Mouse (Mus musculus): Measurements from ENCODE around the gene Mlst8. TPM values are rescaled to one million over a fixed set of nuclear protein-coding genes. Genes with fewer than 3 reads are reported as not detected.
"Not testable (repeated sequence)": the region's sequence is repeated elsewhere in the genome, so short reads cannot be mapped to it uniquely, and the experiment has no call there.

Gene Mlst8
- polyA plus RNA-seq, 1 experiment from 2014 or later = 32.0 TPM

DNA sequence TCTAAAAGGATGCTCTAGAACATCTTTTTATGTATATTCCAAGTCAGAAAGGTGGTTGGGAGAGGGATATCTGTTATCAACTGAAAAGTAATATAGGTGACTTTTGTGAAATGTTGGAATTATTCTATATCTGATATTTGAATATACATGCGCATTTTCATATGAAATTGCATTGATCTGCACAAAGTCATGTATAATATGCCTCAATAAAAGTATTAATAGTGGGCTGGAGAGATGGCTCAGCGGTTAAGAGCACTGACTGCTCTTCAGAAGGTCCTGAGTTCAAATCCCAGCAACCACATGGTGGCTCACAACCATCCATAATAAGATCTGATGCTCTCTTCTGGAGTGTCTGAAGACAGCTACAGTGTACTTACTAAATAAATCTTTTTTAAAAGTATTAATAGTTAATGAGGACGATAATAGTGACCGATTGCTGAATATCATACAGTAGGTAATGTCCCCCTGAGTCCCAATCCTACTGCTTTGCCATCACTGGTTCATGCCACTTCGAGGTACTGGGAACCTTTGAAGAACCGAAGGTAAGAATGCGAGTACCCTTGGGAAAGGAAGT is 9.5 kb downstream of the Mlst8 start:
- Histone ChIP-seq H3K27me3 (ENCODE audit: control insufficient read depth, insufficient read depth, low read length) (no peaks in the 10 kb centered on the region), H3K4me1 (ENCODE audit: control insufficient read depth, insufficient read depth, low read length) (no peaks in the 10 kb centered on the region; the same call in 1 of the 2 replicates), H3K27ac (replicated peaks; ENCODE audit: low read depth, low read length) (peak overlapping the region; percentile 16), H3K9ac (replicated peaks; ENCODE audit: low read length) (peak overlapping the region; percentile 47), H3K36me3 (replicated peaks; ENCODE audit: control insufficient read depth, insufficient read depth, low read depth, low read length) (no peaks in the 10 kb centered on the region; the same call in none of the 2 replicates), H3K4me3 (ENCODE audit: low read depth, low read length) (peak overlapping the region; percentile 86), H3K9me3 (replicated peaks; ENCODE audit: control insufficient read depth, low read length) (no peaks in the 10 kb centered on the region), H3K4me2 (ENCODE audit: low read depth, low read length) (peak overlapping the region; percentile 97)
- no peak for DNase-seq (ENCODE audit: low spot score)
- no peak for ATAC-seq (replicated peaks; ENCODE audit: insufficient number of reproducible peaks, low FRiP score, low TSS enrichment, low read depth)
- 16% methylated on average over 7 of the region's 7 CpGs for WGBS

DNA sequence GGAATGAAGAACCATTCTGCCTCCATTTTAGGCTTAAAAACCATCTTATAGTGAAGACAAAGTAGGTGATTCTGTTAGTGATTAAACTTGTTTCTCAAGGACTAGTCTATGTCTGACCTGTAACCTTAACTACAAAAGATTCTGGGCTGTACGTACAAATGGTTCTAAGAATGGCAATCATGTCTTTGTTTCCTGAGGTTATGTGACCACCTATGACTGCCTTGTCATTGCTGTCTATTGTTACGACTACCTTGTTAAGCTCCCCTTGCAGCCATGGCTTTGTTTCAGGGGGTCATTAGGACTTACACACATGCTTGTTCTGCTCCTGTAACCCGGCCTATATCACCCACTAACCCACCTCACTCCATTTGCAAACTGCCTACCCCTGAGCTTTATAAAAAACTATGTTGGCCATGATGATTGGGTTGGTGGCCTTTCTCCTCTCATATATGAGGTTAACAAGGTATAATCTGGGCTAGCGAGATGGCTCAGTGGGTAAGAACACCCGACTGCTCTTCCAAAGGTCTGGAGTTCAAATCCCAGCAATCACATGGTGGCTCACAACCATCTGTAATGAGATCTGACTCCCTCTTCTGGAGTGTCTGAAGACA is 10.1 kb downstream of the Mlst8 start:
- no peaks in the 10 kb centered on the region; the same call in none of the 2 replicates for H3K36me3 ChIP-seq (replicated peaks; ENCODE audit: control insufficient read depth, insufficient read depth, low read depth, low read length)
- no peak overlapping the region for H3K27ac ChIP-seq (replicated peaks; ENCODE audit: low read depth, low read length)
- DNase-seq (ENCODE audit: low spot score) = no peak
- no peak overlapping the region for H3K4me2 ChIP-seq (ENCODE audit: low read depth, low read length)
- no peaks in the 10 kb centered on the region for H3K27me3 ChIP-seq (ENCODE audit: control insufficient read depth, insufficient read depth, low read length)
- 89% methylated on average over 5 of the region's 5 CpGs for WGBS
- no peak overlapping the region for H3K9ac ChIP-seq (replicated peaks; ENCODE audit: low read length)
- no peaks in the 10 kb centered on the region for H3K9me3 ChIP-seq (replicated peaks; ENCODE audit: control insufficient read depth, low read length)
- ATAC-seq (replicated peaks; ENCODE audit: insufficient number of reproducible peaks, low FRiP score, low TSS enrichment, low read depth) = no peak
- H3K4me1 ChIP-seq (ENCODE audit: control insufficient read depth, insufficient read depth, low read length) = no peaks in the 10 kb centered on the region; the same call in 1 of the 2 replicates
- no peak overlapping the region for H3K4me3 ChIP-seq (ENCODE audit: low read depth, low read length)

DNA sequence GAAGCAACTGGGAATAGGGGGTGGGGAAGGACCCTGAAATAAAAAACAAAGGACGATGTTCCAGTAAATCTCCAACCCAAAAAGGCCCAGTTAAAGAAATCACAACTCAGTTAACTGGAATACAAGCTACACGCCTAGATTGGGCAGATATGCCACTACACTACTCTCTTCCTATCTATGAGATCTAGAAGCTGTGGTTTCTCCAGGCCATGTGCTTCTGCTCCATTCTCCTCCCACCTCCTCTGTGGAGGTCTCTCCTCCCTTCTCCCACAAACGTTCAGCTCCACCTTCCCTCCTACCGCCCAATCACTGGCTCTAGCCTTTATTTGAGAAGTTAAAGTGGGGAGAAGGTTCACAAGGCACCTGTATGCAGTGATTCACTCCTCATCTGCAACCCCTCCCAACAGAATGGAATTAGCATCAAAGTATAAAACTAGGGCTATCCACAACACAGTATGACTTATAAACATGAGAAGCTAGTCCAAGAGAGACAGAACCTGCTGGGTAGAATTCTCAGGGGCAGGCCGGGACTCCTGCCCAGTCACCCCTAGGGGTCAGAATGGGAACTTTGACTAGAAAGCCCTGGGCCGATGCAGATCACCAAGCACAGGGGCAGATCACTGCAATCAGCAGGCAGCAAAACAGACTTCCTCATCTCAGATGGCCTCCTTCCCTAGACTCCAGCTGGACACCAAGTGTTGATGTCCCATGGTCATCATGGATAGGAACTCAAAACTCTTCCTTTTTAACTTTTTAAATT is 15.3 kb downstream of the Mlst8 start:
- Histone ChIP-seq H3K9me3 (replicated peaks; ENCODE audit: control insufficient read depth, low read length) (no peaks in the 10 kb centered on the region), H3K4me2 (ENCODE audit: low read depth, low read length) (no peak overlapping the region), H3K27me3 (ENCODE audit: control insufficient read depth, insufficient read depth, low read length) (no peaks in the 10 kb centered on the region), H3K36me3 (replicated peaks; ENCODE audit: control insufficient read depth, insufficient read depth, low read depth, low read length) (no peaks in the 10 kb centered on the region), H3K9ac (replicated peaks; ENCODE audit: low read length) (no peak overlapping the region), H3K27ac (replicated peaks; ENCODE audit: low read depth, low read length) (no peak overlapping the region), H3K4me1 (ENCODE audit: control insufficient read depth, insufficient read depth, low read length) (no peaks in the 10 kb centered on the region), H3K4me3 (ENCODE audit: low read depth, low read length) (no peak overlapping the region)
- no peak for DNase-seq (ENCODE audit: low spot score)
- 58% methylated on average over 6 of the region's 6 CpGs for WGBS
- ATAC-seq (replicated peaks; ENCODE audit: insufficient number of reproducible peaks, low FRiP score, low TSS enrichment, low read depth) = no peak

DNA sequence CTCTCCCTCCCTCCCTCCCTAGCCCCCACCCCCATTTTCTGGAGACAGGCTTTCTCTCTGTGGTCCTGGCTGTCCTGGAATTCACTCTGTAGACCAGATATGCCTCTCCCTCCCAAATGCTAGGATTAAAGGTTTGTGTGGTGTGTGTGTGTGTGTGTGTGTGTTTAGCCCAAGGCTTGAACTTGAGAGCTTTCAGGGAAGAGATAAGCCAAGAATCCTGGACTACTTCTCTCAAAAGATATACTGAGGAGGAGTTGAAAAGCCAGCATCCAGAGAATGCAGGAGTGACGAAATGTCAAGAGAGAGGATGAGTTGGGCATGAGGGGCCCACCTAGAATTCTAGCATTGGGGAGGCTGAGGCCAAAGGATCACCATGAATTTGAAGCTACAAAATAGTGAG is 15.9 kb downstream of the Mlst8 start:
- DNase-seq (ENCODE audit: low spot score) (no peak), ATAC-seq (replicated peaks; ENCODE audit: insufficient number of reproducible peaks, low FRiP score, low TSS enrichment, low read depth) (no peak)
- H3K9ac ChIP-seq (replicated peaks; ENCODE audit: low read length) = no peak overlapping the region
- H3K27me3 ChIP-seq (ENCODE audit: control insufficient read depth, insufficient read depth, low read length) = no peaks in the 10 kb centered on the region
- H3K4me3 ChIP-seq (ENCODE audit: low read depth, low read length) = no peak overlapping the region
- no peaks in the 10 kb centered on the region for H3K9me3 ChIP-seq (replicated peaks; ENCODE audit: control insufficient read depth, low read length)
- H3K4me2 ChIP-seq (ENCODE audit: low read depth, low read length) = no peak overlapping the region
- H3K27ac ChIP-seq (replicated peaks; ENCODE audit: low read depth, low read length) = no peak overlapping the region
- no peaks in the 10 kb centered on the region for H3K4me1 ChIP-seq (ENCODE audit: control insufficient read depth, insufficient read depth, low read length)
- no peaks in the 10 kb centered on the region for H3K36me3 ChIP-seq (replicated peaks; ENCODE audit: control insufficient read depth, insufficient read depth, low read depth, low read length)
- 74% methylated on average over 1 of the region's 1 CpGs for WGBS

DNA sequence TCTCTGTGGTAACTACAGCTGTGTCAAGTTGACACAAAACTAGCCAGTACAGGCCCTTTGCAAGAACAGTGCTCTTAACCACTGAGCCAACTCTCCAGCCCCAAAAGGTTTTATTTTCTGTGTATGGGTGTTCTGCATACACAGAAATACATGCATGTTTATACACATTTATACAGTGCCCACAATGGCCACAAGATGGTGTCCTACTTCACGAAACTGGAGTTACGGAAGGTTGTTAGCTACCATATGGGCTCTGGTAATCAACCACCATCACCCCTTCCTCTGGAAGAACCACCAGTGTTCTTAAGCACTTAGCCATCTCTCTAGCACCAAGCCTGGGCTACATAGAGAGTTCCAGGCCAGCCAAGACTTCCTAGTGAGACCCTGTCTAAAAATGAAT is 17.3 kb downstream of the Mlst8 start:
- DNase-seq (ENCODE audit: low spot score) (peak; percentile 46), ATAC-seq (replicated peaks; ENCODE audit: insufficient number of reproducible peaks, low FRiP score, low TSS enrichment, low read depth) (no peak)
- Histone ChIP-seq H3K4me3 (ENCODE audit: low read depth, low read length) (no peak overlapping the region), H3K36me3 (replicated peaks; ENCODE audit: control insufficient read depth, insufficient read depth, low read depth, low read length) (no peaks in the 10 kb centered on the region), H3K4me2 (ENCODE audit: low read depth, low read length) (no peak overlapping the region), H3K9me3 (replicated peaks; ENCODE audit: control insufficient read depth, low read length) (no peaks in the 10 kb centered on the region), H3K27me3 (ENCODE audit: control insufficient read depth, insufficient read depth, low read length) (no peaks in the 10 kb centered on the region), H3K4me1 (ENCODE audit: control insufficient read depth, insufficient read depth, low read length) (no peaks in the 10 kb centered on the region), H3K9ac (replicated peaks; ENCODE audit: low read length) (no peak overlapping the region), H3K27ac (replicated peaks; ENCODE audit: low read depth, low read length) (no peak overlapping the region)
- 70% methylated on average over 2 of the region's 2 CpGs for WGBS

DNA sequence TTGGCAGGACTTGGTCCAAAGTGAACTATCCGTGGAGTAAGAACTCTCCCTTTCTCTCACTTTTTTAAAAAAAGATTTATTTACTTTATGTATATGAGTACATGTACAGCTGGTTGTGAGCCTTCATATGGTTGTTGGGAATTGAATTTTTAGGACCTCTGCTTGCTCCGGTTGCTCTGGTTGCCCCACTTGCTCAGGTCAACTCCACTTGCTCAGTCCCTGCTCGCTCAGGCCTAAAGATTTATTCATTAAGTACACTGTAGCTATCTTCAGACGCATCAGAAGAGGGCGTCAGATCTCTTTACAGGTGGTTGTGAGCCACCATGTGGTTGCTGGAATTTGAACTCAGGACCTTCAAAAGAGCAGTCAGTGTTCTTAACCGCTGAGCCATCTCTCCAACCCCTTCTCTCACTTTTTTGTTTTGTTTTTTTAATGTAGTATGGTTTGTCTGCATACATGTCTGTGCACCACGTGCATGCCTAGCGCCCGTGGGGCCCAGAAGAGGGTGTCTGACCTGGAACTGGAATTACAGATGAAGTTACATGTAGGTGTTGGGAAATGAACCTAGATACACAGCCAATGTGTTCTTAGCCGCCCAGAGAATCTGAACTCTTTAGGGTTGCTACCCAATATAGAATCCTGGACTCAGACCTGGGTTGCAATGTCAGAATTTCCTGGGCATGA is 23.2 kb downstream of the Mlst8 start:
- H3K4me1 ChIP-seq (ENCODE audit: control insufficient read depth, insufficient read depth, low read length); DNase-seq (ENCODE audit: low spot score); H3K27ac ChIP-seq (replicated peaks; ENCODE audit: low read depth, low read length); ATAC-seq (replicated peaks; ENCODE audit: insufficient number of reproducible peaks, low FRiP score, low TSS enrichment, low read depth); H3K9ac ChIP-seq (replicated peaks; ENCODE audit: low read length); H3K36me3 ChIP-seq (replicated peaks; ENCODE audit: control insufficient read depth, insufficient read depth, low read depth, low read length); H3K27me3 ChIP-seq (ENCODE audit: control insufficient read depth, insufficient read depth, low read length); H3K9me3 ChIP-seq (replicated peaks; ENCODE audit: control insufficient read depth, low read length); H3K4me2 ChIP-seq (ENCODE audit: low read depth, low read length): not testable (repeated sequence)
- peak overlapping the region; percentile 84; the same call in 1 of the 2 replicates for H3K4me3 ChIP-seq (ENCODE audit: low read depth, low read length)
- WGBS = 54% methylated on average over 10 of the region's 10 CpGs

DNA sequence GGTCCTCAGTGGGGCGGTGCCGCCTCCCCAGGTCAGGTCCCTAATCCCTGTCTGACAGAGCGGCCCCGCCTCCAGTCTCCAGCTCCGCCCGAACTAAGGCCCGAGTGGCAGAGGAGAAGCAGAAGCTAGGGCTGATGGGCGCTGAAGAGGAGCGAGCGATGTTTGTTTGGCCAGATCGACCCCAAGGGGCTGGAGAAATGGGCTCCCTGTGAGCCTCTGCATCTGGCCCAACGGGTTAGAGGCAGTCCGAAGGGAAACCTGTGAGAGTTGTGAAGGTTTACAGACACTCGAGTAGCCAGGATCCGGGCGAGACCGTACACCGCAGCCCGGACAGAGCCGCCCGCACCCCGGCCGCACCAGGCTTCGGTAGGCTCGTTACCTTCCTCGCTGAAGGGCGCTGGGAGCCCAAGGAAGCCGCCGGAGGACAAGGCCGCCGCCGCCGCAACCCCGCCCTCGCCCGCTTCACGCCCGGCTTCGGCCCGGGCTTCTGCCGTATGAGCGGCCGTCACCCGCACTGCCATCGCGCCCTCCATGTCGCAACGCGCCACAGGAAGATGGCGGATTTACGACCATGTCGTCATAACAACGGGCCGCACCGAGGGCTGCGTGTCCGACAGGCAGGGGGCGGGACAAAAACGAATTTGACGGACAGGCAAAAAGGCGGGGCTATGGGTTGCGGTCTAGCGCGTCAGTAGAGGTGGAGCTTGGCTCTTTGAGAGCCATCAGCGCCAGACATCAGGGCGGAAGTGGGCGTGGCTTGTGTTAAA is 23.9 kb downstream of the Mlst8 start:
- peak overlapping the region; percentile 84 for H3K4me3 ChIP-seq (ENCODE audit: low read depth, low read length)
- no peaks in the 10 kb centered on the region for H3K27me3 ChIP-seq (ENCODE audit: control insufficient read depth, insufficient read depth, low read length)
- H3K9me3 ChIP-seq (replicated peaks; ENCODE audit: control insufficient read depth, low read length) = no peaks in the 10 kb centered on the region
- DNase-seq (ENCODE audit: low spot score) = peak; percentile 100
- H3K27ac ChIP-seq (replicated peaks; ENCODE audit: low read depth, low read length) = peak overlapping the region; percentile 87
- H3K36me3 ChIP-seq (replicated peaks; ENCODE audit: control insufficient read depth, insufficient read depth, low read depth, low read length) = no peaks in the 10 kb centered on the region
- peak; percentile 88 for ATAC-seq (replicated peaks; ENCODE audit: insufficient number of reproducible peaks, low FRiP score, low TSS enrichment, low read depth)
- WGBS = under 1% methylated on average over 67 of the region's 67 CpGs
- H3K4me1 ChIP-seq (ENCODE audit: control insufficient read depth, insufficient read depth, low read length) = no peaks in the 10 kb centered on the region
- H3K4me2 ChIP-seq (ENCODE audit: low read depth, low read length) = peak overlapping the region; percentile 65
- peak overlapping the region; percentile 84 for H3K9ac ChIP-seq (replicated peaks; ENCODE audit: low read length)

All from embryonic facial prominence, embryonic 11.5 days (tissue).